Mouse (Mus musculus): ENCODE results near the gene Nfyc.

The Nfyc gene

GRCm38 (mm10) chr4:120716141-120716571, 115.2 kb downstream of the Nfyc start:
- DNase-seq (ENCODE audit: low spot score in 2 of 2) = no peak

DNA sequence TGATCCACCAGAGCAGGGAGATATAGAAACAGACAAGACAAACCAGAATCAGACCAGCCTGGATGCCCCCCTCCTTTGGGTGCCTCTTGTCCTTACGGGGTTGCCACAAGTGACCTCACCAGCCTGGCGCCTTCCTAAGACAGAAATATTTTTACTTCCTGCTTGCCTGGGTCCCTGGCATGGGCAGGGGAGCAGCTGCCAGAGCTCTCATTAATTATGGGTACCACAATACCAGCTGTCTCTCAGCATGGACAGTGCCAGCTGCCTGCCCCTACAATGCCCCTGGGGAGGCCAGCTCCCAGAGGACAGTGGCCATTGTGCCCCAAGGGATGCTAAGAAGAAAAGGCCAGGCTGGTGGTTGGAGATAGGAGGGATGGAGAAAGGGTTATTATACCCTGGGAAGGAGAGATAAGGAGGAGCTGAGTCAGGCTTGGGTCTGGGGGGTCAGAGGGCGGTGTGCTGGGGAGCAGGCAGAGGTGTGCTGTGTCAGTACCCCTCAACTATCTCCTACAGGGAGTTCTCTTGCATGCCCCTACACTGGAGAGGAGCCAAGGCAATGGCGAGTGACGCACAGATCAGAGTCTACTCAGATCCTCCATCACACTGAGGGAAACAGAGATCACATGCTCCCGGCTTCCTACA, 117.4 kb downstream of the Nfyc start:
- DNase-seq (ENCODE audit: low spot score in 2 of 2) = peak in 1 of 2 experiments; percentile 34

- no peak for DNase-seq (ENCODE audit: low spot score in 2 of 2)
These were observed 118.4 kb downstream of the Nfyc start for GRCm38 (mm10) chr4:120713021-120713420.

DNA sequence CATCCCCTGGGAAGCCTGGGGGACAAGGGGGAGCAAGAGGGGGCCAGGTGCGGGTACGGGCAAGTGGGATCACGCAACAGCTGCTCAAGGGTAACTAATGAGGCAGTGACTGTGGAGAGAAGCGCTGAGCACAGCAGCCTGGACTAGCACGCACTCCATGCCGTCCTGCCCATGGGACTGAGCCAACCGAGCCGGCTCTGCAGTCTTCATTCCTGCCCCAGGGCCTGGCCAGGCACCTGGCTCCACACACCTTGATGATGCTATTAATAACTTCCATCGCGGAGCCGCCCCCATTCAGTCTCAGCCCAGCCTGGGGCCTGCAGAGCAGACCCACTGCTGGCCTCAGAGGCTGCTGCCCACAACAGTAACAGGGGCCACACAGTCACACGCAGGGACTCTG, 119.1 kb downstream of the Nfyc start:
- no peak for DNase-seq (ENCODE audit: low spot score in 2 of 2)

All from frontal cortex, postnatal 36 days (tissue).